Mouse (Mus musculus) gastrocnemius, postnatal 25 days (tissue): ENCODE data around the gene Rad9b. TPM values are rescaled to one million over a fixed set of nuclear protein-coding genes. Genes with fewer than 3 reads are reported as not detected.

Experiments
- DNase-seq: peaks from one replicate; pipeline ENCODE4 v3.0.0; 2022
- long read RNA-seq, 2 experiments: library from polyadenylated mRNA; stranded (forward); transcript quantifications; one replicate each; pipeline ENCODE4 v2.0.0; 2021
- total RNA-seq, 2 experiments: library from RNA; stranded (reverse); gene quantifications; 1 replicate in 1 of 2; 2 replicates in 1 of 2; pipeline ENCODE4 v1.2.3; 2021

Gene Rad9b
- under 1 TPM; 0.23 to 0.35 TPM for total RNA-seq
- long read RNA-seq, experiment 1, partial matches to known transcripts = 0 of 4 reads
- long read RNA-seq, experiment 1, other reads (novel, unspliced or antisense) = 4 of 4 reads
- long read RNA-seq, experiment 2 = 0 reads

GRCm38 (mm10) chr5:122353807-122354491 lies at the start of gene Rad9b, which contains the start of gene Vps29:
Gene Rad9b (minus strand): TSS chr5:122354233.
Gene Vps29 (plus strand): TSS chr5:122354369.
- DNase-seq = peak; percentile 98

GRCm38 (mm10) chr5:122403362-122403761 lies 49.3 kb upstream of the Rad9b start:
- no peak for DNase-seq

- peak; percentile 42 for DNase-seq
These were observed 48.7 kb upstream of the Rad9b start for GRCm38 (mm10) chr5:122402772-122403171.

- no peak for DNase-seq
These were observed 48.1 kb upstream of the Rad9b start for GRCm38 (mm10) chr5:122402160-122402559.

- peak; percentile 49 for DNase-seq
These were observed 47.2 kb upstream of the Rad9b start for GRCm38 (mm10) chr5:122401303-122401640.

- DNase-seq = peak; percentile 68
These were observed 46.7 kb upstream of the Rad9b start for GRCm38 (mm10) chr5:122400628-122401302.

GRCm38 (mm10) chr5:122399871-122400270 lies 45.8 kb upstream of the Rad9b start:
- DNase-seq = no peak

GRCm38 (mm10) chr5:122397495-122397894 lies 43.5 kb upstream of the Rad9b start:
- DNase-seq = no peak

- DNase-seq = peak; percentile 39
These were observed 42.8 kb upstream of the Rad9b start for GRCm38 (mm10) chr5:122396791-122397190.

- peak; percentile 14 for DNase-seq
These were observed 39.9 kb upstream of the Rad9b start for GRCm38 (mm10) chr5:122393887-122394286.

- peak; percentile 5 for DNase-seq
These were observed 38.4 kb upstream of the Rad9b start for GRCm38 (mm10) chr5:122392227-122393004.

GRCm38 (mm10) chr5:122391786-122392180 lies 37.8 kb upstream of the Rad9b start, which contains the start of gene Arpc3:
Gene Arpc3 (plus strand): TSS chr5:122391878.
- peak; percentile 88 for DNase-seq

- DNase-seq = no peak
These were observed 37.2 kb upstream of the Rad9b start for GRCm38 (mm10) chr5:122391178-122391785.

- no peak for DNase-seq
These were observed 36.6 kb upstream of the Rad9b start for GRCm38 (mm10) chr5:122390671-122391070.

GRCm38 (mm10) chr5:122390006-122390405 lies 36.0 kb upstream of the Rad9b start:
- DNase-seq = no peak

GRCm38 (mm10) chr5:122379374-122380155 lies 25.5 kb upstream of the Rad9b start:
- DNase-seq = peak; percentile 67

- DNase-seq = no peak
These were observed 24.1 kb upstream of the Rad9b start for GRCm38 (mm10) chr5:122378171-122378570.

GRCm38 (mm10) chr5:122377101-122377833 lies 23.2 kb upstream of the Rad9b start:
- no peak for DNase-seq

- DNase-seq = no peak
These were observed 18.8 kb upstream of the Rad9b start for GRCm38 (mm10) chr5:122372878-122373277.

- peak; percentile 98 for DNase-seq
These were observed 18.2 kb upstream of the Rad9b start, which contains the start of gene Fam216a for GRCm38 (mm10) chr5:122372192-122372769. Gene Fam216a (minus strand): TSS chr5:122372364.
